Mouse (Mus musculus): ENCODE data around the gene Dpp6.

DNA sequence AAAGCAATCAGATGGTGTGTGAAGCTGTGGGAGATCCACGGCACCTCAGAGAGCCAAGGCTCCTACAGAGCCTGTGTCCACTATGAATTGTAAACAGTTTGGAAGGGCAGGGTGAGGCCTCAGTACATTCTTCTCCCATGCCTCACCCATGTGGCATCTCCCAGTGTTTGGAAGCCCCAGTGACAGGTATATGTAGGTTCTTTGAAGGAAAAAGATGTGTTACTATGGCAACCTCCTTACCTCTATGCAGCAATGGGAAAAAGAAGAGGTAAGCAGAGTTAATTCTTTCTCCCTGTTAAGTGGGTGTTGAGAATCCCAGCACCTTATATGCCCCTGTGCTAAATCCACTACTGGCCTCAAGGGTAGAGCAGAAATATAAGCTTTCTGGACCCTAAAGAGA is 351.5 kb downstream of the Dpp6 start:
- TF ChIP-seq CTCF (IDR thresholded peaks at IDR 0.05; ENCODE audit: control insufficient read depth, insufficient read depth, insufficient read length): no peak
- no peak for TF ChIP-seq MAX (IDR thresholded peaks at IDR 0.05)
- TF ChIP-seq USF1 (IDR thresholded peaks at IDR 0.05; ENCODE audit: low read depth): no peak
- no peak for TF ChIP-seq MYOG (IDR thresholded peaks at IDR 0.05; ENCODE audit: control insufficient read depth, extremely low read depth, insufficient read length)
- TF ChIP-seq MYOD1 (IDR thresholded peaks at IDR 0.05; ENCODE audit: control insufficient read depth, insufficient read length, low read depth): no peak
- TF ChIP-seq CEBPB (IDR thresholded peaks at IDR 0.05; ENCODE audit: low read depth): no peak
- TF ChIP-seq FOSL1 (IDR thresholded peaks at IDR 0.05; ENCODE audit: insufficient read depth, low read length, poor library complexity, severe bottlenecking): no peak

Measured in C2C12 (cell line).